9 mouse cellular contexts compared by ENCODE assay signal in genomic region chrX:77409370-77409769, GRCm38 (mm10).
DNase-seq lines count a peak whose midpoint lies in the region; ATAC-seq lines count a peak whose summit lies in the region.
"Had no signal": no experiment of that assay in that cellular context is flagged by ENCODE, and none has a peak within 500 bp of the region (broad histone marks: within the 10 kb centered on the region; RNA-seq: fewer than 3 reads in every experiment).

No protein-coding gene starts in this region.

- no peaks in the 10 kb centered on the region for H3K9me3 ChIP-seq in forebrain, embryonic 14.5 days (replicated peaks; ENCODE audit: control insufficient read depth, low read length)
- no peaks in the 10 kb centered on the region for H3K9me3 ChIP-seq in forebrain, embryonic 12.5 days
- H3K9me3 ChIP-seq in liver, embryonic 11.5 days (ENCODE audit: control insufficient read depth, low read length) = no peaks in the 10 kb centered on the region
- H3K9me3 ChIP-seq: megakaryocyte, embryonic 14.5 days had no signal

- ATAC-seq in forebrain, embryonic 14.5 days = 0 out of 2 replicates have a peak, but pooled peaks have one; percentile 44
- ATAC-seq in forebrain, embryonic 12.5 days (ENCODE audit: low FRiP score) = no peak
- no peak for ATAC-seq in CD4-positive, CD25-positive, alpha-beta regulatory T cell, adult 4 months
- no peak for ATAC-seq in liver, embryonic 11.5 days (replicated peaks; ENCODE audit: low FRiP score)

- peak; percentile 47 for DNase-seq in forebrain, embryonic 14.5 days (ENCODE audit: low spot score)
- DNase-seq in right cerebral cortex, postnatal 10 days (ENCODE audit: low spot score in 2 of 2) = peak; percentile 27 to 31
- DNase-seq in right cerebral cortex, postnatal 14 days = no peak
- DNase-seq in layer of hippocampus, adult 9-11 months = peak; percentile 26
- DNase-seq in embryo, embryonic 9.5 days (ENCODE audit: extremely low spot score) = no peak
- no peak for DNase-seq in liver, embryonic 11.5 days (ENCODE audit: low spot score)

- H3K9ac ChIP-seq in forebrain, embryonic 14.5 days (ENCODE audit: low read length) = no peak overlapping the region
- no peak overlapping the region for H3K9ac ChIP-seq in forebrain, embryonic 12.5 days
- no peak overlapping the region for H3K9ac ChIP-seq in liver, embryonic 11.5 days (ENCODE audit: low read depth, low read length)

- WGBS in forebrain, embryonic 14.5 days = 59% methylated on average over 7 of the region's 7 CpGs
- 62% methylated on average over 7 of the region's 7 CpGs for WGBS in forebrain, embryonic 12.5 days
- WGBS in liver, embryonic 11.5 days = 61% methylated on average over 7 of the region's 7 CpGs

- H3K4me1 ChIP-seq in forebrain, embryonic 14.5 days (ENCODE audit: control insufficient read depth, insufficient read depth, low read length) = no peaks in the 10 kb centered on the region
- H3K4me1 ChIP-seq in forebrain, embryonic 12.5 days = no peaks in the 10 kb centered on the region
- H3K4me1 ChIP-seq in liver, embryonic 11.5 days (replicated peaks; ENCODE audit: control insufficient read depth, insufficient read depth, low read length) = no peaks in the 10 kb centered on the region

- H3K4me3 ChIP-seq in forebrain, embryonic 14.5 days (ENCODE audit: low read depth, low read length) = no peak overlapping the region
- H3K4me3 ChIP-seq in forebrain, embryonic 12.5 days (replicated peaks) = no peak overlapping the region
- no peak overlapping the region for H3K4me3 ChIP-seq in liver, embryonic 11.5 days (ENCODE audit: low read depth, low read length)
- H3K4me3 ChIP-seq: megakaryocyte, embryonic 14.5 days had no signal

- no peaks in the 10 kb centered on the region for H3K36me3 ChIP-seq in forebrain, embryonic 14.5 days (ENCODE audit: control insufficient read depth, insufficient read depth, low read length)
- no peaks in the 10 kb centered on the region for H3K36me3 ChIP-seq in forebrain, embryonic 12.5 days (replicated peaks)
- H3K36me3 ChIP-seq in liver, embryonic 11.5 days (ENCODE audit: control insufficient read depth, insufficient read depth, low read length) = no peaks in the 10 kb centered on the region

- H3K4me2 ChIP-seq in forebrain, embryonic 14.5 days (ENCODE audit: low read length) = no peak overlapping the region
- H3K4me2 ChIP-seq in forebrain, embryonic 12.5 days = no peak overlapping the region
- H3K4me2 ChIP-seq in liver, embryonic 11.5 days = no peak overlapping the region

- H3K27ac ChIP-seq in forebrain, embryonic 14.5 days (ENCODE audit: low read depth, low read length) = no peak overlapping the region
- no peak overlapping the region for H3K27ac ChIP-seq in forebrain, embryonic 12.5 days
- H3K27ac ChIP-seq in liver, embryonic 11.5 days (ENCODE audit: low read depth, low read length) = no peak overlapping the region

- H3K27me3 ChIP-seq in forebrain, embryonic 14.5 days (replicated peaks; ENCODE audit: control insufficient read depth, insufficient read depth, low read length) = no peaks in the 10 kb centered on the region
- H3K27me3 ChIP-seq in forebrain, embryonic 12.5 days = no peaks in the 10 kb centered on the region
- H3K27me3 ChIP-seq in liver, embryonic 11.5 days (replicated peaks; ENCODE audit: control insufficient read depth, insufficient read depth, low read length) = no peaks in the 10 kb centered on the region

Comparison
In these comparisons a context has a peak if more than half of its experiments do, and no peak if none do; other contexts are left out.
1. DNase-seq: peak in forebrain, embryonic 14.5 days (single experiment), right cerebral cortex, postnatal 10 days (2 of 2) and layer of hippocampus, adult 9-11 months (single experiment); none in right cerebral cortex, postnatal 14 days (single experiment), embryo, embryonic 9.5 days (single experiment) and liver, embryonic 11.5 days (single experiment).